Mouse (Mus musculus): ENCODE data around the gene Ubap1l.

DNA sequence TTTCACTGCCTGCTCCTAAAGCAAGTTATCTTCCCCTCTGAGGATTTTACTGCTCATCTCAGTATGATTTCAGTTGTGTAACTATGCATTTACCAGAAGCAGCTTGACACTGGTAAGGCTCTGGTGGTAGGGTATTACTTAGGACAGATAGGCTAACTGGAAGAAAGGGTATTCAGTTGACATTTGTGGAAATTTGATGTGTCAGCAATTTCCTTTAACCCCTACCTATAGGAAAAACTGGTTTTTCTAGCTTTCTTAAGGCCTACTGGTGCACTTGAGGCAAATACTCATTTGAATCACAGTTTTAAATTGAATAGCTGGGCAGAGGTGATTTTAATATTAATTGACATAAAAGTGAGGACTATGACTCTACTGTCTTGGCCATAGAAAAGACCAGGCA is 34.9 kb upstream of the Ubap1l start:
- TF ChIP-seq CTCF (IDR thresholded peaks at IDR 0.05; ENCODE audit: low read depth, low read length) = no peak
- no peak for TF ChIP-seq POLR2A (IDR thresholded peaks at IDR 0.05; ENCODE audit: extremely low read depth, insufficient read depth, low read length)

All from liver, adult 2 months (tissue).